Mouse (Mus musculus) embryo, embryonic 10 days (tissue): ENCODE results near the gene Ccdc85c.
A peak's percentile ranks its signal among the peaks of the same experiment; 100 is the strongest.

Experiments
- DNase-seq: peaks from one replicate; pipeline ENCODE4 v3.0.0-alpha.2; 2015; ENCODE audit warnings: low spot score

The Ccdc85c gene

GRCm38 (mm10) chr12:108274661-108275507 lies at the start of gene Ccdc85c:
Gene Ccdc85c (minus strand): TSS chr12:108275425.
- DNase-seq: peak; percentile 60

DNA sequence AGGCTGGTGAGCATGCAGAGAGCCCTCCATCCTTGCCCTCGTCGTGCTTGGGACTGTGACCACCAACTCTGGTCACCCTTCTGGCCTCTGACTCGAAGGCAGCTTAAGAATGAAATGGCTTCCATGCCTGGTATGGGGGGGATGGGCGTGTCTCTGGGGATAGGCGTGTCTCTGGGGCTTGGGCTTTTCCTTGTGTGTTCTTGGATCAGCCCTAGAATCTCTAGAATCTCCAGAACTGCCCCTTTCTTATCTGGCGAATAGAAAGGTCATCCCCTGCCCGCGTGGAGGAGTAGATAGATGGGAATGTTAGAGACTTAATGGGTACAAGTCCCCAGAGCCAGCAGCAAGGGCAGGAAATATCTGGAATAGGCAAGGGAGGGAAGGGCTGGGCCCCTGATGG lies 44.9 kb upstream of the Ccdc85c start:
- DNase-seq: peak; percentile 51

DNA sequence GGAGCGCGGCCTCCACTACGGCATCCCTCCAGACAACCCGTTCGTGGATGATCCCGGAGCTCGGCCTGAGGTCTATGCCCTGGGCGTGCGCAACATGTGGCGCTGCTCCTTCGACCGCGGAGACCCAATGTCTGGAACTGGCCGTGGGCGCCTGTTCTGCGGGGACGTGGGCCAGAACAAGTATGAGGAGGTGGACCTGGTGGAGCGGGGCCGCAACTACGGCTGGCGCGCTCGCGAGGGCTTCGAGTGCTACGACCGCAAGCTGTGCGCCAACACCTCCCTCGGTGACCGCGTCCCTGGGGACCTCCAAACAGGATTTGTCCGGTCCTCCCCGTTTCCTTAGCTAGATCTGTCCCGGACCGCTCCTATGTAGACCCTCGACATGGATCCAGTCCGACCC lies 43.3 kb upstream of the Ccdc85c start:
- DNase-seq: peak; percentile 46

GRCm38 (mm10) chr12:108317826-108318430 lies 42.7 kb upstream of the Ccdc85c start:
- no peak for DNase-seq

DNA sequence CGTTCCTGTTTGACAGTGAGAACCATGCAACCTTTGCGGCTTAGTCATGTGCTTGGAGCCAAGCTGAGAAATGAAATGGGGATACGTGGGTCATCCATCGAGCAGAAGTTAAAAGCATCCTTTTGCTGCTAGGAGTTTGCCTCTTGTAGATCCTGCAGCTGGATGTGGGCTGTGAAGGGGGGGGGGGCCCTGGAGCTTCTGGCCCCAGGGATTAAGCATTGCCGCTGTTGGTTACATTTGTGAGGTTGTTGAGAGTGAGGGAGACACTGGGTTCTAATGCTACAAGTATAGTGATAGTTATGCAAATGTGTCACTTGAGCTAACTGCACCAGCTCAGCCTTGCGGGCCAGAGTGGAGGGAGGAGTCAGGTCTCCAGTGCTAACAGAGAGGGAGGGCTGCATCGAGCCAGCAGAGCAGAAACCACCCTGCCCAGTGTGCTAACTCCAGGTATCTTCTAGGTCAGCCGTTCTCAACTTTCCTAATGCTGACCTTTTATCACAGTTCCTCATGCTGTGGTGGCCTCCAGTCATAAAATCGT lies 42.0 kb upstream of the Ccdc85c start:
- peak; percentile 80 for DNase-seq

DNA sequence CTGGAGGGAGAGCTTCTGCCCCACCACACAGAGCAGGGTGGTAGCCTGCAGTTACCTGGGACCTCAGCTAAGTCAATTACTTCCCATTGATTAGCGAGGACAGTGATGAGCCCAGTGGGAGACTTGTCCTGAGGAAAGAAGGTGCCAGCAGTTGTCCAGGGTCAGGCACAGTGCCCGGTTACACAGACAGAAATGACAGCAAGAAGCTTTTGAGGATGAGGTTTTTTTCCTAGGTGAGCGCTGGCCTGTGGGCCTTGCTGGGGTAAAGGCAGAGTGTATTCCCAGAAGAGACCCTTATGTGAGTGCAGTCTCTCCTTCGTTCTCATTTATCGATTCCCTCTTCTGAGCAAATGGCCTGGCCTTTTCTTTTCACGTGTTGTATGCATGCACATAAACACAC lies 41.4 kb upstream of the Ccdc85c start:
- DNase-seq: no peak

- no peak for DNase-seq
These were observed 40.6 kb upstream of the Ccdc85c start for GRCm38 (mm10) chr12:108315818-108316217.

DNA sequence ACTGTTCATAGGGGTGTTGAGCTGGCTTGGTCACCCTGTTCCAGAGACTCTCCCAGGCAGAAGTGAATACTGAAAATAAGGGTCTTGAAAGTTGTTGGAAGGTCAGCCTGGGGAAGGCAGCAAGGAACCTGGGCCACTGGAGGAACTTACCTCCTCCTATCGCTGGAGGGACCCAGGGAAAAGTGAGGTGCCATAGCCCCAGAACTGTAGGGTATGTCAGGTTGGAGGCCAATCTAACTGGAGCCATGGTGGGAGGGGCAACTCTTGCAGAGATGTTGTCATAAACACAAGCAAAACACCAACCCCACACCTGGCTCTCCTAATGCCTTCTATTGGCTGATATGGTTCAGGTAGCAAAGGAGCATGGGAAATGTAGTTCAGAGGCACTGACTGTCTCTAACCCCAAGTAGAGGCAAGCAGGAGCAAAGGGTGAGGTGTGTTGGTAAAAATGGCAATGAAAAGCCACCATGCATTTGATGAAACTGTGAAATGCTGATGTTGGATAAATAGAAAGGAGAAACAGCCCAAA lies 38.1 kb upstream of the Ccdc85c start:
- no peak for DNase-seq

DNA sequence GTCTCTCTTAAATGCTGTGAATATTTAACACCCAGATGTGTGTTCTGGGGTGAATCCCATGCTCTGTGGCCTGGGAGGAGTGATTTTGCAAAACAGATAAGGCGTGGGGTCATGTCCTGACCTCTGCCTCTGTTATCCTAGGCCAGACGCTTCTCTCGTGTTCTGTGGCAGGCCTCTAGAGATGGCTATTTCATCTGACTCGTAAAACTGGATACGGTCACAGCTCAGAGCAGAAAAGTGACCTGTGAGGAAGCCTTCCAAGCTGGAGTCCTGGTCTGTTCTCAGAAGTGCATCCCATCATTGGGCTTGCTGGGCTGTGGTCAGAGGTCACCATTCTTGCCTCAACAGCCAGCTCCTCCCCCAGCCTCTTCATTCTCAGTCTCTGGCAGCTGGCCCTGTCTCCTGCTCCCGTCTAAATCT lies 37.2 kb upstream of the Ccdc85c start:
- peak; percentile 72 for DNase-seq

GRCm38 (mm10) chr12:108311741-108312290 lies 36.6 kb upstream of the Ccdc85c start:
- DNase-seq: no peak

- no peak for DNase-seq
These were observed 35.3 kb upstream of the Ccdc85c start for GRCm38 (mm10) chr12:108310456-108311027.

DNA sequence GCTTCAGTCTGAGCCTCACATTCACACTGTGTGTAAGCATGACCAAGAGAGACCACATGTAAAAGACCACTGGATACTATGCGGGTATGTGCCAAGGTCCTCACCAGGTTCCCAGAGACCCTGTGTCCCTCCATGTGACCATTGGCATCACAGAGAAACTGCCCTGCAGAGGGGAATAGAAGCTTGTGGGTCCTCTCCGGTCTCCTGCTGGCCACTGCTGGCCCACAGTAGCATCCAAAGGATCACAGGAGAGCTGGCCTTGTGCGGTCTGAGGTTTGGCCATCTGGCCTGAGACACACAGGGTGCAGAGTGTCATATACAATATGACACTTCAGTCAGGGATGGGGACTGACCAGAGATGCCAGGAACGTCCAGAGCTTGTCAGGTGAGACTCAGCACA lies 34.8 kb upstream of the Ccdc85c start:
- DNase-seq: no peak

GRCm38 (mm10) chr12:108309116-108309794 lies 34.0 kb upstream of the Ccdc85c start:
- DNase-seq: no peak

DNA sequence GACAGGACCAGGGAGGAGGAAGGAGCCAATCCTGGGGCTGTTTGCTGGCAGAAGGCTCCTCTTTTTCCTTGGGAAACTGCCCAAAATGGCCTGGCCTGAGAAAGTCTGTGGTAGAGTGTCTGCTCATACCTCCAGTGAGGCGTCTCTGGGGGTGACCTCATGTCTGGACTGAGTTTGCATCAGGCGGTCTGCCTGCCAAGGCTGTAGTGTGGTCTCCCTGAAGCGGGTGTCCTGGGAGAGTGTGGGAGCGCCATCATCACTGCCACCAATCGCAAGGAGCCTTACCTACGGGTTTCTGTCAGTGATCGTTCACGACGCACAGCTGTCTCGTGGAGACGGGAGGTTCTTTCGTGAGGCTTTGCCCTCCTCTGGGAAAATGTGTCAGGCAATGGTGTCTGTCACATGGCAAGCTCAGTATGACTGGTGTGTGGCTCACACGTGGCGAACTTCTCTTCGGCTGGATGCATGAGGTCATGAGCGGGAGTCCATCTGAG lies 33.2 kb upstream of the Ccdc85c start:
- no peak for DNase-seq

DNA sequence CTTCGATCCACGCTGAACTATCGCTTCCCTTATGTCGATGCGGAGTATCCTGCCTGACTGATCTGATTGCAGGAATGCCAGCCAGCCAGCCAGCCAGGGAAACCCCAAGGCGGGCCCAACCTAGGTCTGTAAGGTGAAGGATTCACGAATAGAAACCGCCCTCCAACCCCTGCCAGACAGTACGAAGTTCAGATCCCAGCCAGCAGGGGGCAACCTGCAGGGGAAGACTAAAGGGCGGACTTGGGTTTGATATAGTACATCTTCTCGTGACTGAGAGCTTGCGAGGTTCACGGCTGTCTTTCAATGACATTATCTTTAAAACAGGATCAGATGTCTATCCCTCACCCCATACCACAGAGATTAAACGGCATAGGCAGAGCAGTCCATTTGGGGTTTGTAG lies 32.3 kb upstream of the Ccdc85c start:
- peak; percentile 72 for DNase-seq

DNA sequence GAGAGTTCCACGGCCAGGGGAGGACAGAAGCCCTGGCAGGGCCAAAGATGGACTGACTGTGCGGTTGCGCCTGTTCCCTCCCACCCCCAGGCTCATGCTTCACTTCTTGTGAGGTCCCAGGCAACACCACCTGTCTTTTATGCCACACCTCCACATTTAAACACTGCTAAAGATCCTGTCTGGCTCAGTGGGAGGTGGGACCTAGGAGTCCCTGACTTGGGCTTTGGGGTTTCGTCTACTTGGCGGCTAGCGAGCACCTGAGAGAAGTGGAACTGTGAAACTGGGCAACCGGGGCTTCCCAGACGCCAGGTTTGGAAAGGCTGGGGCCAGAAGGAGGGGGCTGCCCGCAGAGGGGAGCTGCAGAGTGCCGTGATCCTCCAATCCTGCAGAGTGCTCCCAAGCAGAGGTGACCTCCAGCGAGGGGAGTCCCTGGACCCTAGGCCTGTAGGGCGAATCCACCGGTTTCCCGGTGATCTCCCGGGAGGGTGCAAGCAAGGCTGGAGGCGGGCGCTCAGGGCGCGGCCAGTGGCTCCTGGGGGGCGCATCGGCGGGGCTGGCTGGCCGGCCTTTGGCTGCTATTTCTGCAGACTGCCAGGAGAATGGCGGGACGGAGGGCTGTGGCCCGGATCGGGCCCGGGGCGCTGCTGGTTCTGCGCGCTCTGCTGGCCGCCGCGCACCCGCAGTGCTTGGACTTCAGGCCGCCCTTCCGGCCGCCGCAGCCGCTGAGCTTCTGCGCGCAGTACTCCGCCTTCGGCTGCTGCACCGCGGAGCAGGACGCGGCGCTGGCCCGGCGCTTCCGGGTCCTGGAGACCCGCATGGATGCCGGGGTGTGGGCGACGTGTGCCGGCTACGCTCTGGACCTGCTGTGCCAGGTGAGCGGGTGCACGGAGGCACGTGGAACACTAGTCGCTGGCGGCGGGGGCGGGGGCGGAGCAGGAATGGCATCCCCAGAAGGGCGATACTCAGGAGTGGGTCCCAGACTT lies 30.9 kb upstream of the Ccdc85c start, which contains the start of gene Hhipl1:
Gene Hhipl1, plus strand, starts transcription at position 459 of the 983 bp plus-strand sequence.
- peak; percentile 75 for DNase-seq

GRCm38 (mm10) chr12:108305172-108305571 lies 29.9 kb upstream of the Ccdc85c start:
- no peak for DNase-seq

DNA sequence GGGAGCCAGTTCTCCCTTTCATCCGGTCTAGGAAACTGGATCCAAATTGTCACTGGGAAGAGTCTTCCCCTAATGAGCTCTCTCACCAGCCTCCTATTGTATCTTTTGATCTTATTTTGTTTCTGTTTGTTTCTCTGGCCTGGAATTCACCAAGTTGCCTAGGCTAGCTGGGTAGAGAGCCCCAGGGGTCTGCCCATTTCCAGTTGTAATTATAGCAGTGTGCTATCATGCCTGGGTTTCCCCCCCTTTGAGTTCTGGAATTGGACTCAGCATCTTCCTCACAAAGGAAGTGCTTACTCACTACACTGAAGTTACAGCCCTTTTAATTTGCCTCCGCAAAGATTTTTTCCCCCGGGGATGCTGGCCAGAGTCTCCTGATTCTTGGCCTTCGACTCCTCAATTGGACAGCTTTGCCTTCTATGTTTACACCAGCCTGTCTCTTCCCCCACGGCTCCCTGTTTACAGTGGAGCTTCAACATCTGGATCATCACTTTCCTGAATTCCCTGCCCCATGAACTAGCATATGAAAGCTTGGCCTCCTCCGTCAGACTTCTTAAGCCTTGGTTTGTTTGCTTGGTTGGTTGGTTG lies 28.6 kb upstream of the Ccdc85c start:
- no peak for DNase-seq

- no peak for DNase-seq
These were observed 25.8 kb upstream of the Ccdc85c start for GRCm38 (mm10) chr12:108301006-108301405.

DNA sequence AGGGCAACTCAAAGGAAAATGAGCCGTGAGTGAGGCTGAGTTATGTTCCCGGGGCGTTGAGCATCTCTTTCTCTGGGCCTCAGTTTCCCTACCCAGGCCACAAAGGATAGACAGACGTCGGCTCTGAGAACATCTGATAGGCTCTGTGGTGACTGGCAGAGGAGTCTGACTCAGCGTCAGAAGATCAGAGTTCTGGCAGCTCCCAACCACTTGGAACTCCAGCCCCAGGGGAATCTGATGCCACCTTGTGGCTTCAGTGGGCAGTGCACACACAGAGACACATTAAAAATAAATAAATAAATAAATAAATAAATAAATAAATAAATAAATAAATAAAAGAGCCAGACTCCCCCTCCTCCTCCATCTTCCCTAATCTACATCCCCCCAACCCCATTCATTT lies 21.8 kb upstream of the Ccdc85c start:
- DNase-seq: no peak
